Mouse (Mus musculus) adipose tissue, adult 10 weeks (tissue): Measurements from ENCODE around the gene Gm10670. TPM values are rescaled to one million over a fixed set of nuclear protein-coding genes. Genes with fewer than 3 reads are reported as not detected.

Source experiments
- polyA plus RNA-seq: library from polyadenylated mRNA; stranded (reverse); fragments of 350-450 nt; fragmentation: Illumina TruSeq; extraction: RNeasy Lipid Tissue Mini Kit (QIAGEN cat#74804); gene quantifications from one replicate; pipeline ENCODE4 v1.2.3, GENCODE M21; 2014; ENCODE audit warnings: low read depth, low replicate concordance

Gm10670 gene
- polyA plus RNA-seq: not detected

GRCm38 (mm10) chr7:20474825-20475224 lies at the start of gene Gm10670:
TSS of gene Gm10670 (minus strand) at chr7:20474925.

GRCm38 (mm10) chr7:20510434-20510833 lies 35.7 kb upstream of the Gm10670 start, which contains the start of gene Vmn1r103:
TSS of gene Vmn1r103 (minus strand) at chr7:20510534.

GRCm38 (mm10) chr7:20442493-20442892 lies 32.2 kb downstream of the Gm10670 start, which contains the start of gene Vmn1r101:
TSS of gene Vmn1r101 (minus strand) at chr7:20442593.

Other genes starting within 250 kb of the Gm10670 start
- gene Gm4498, start 241.1 kb downstream of the Gm10670 start, polyA plus RNA-seq: not detected
- gene Gm5890, start 212.1 kb downstream of the Gm10670 start, polyA plus RNA-seq: not detected
- gene Gm4133, start 140.9 kb downstream of the Gm10670 start, polyA plus RNA-seq: not detected
- gene Gm5728, start 99.5 kb downstream of the Gm10670 start, polyA plus RNA-seq: not detected
- not detected for gene Vmn1r100, start 57.0 kb downstream of the Gm10670 start, polyA plus RNA-seq
- not detected for gene Vmn1r101, start 32.3 kb downstream of the Gm10670 start, polyA plus RNA-seq
- not detected for gene Vmn1r103, start 35.6 kb upstream of the Gm10670 start, polyA plus RNA-seq
- gene Vmn1r104, start 58.9 kb upstream of the Gm10670 start, polyA plus RNA-seq: not detected
- not detected for gene Gm5726, start 70.8 kb upstream of the Gm10670 start, polyA plus RNA-seq
- gene Gm4141, start 101.3 kb upstream of the Gm10670 start, polyA plus RNA-seq: not detected
- not detected for gene Gm4513, start 124.1 kb upstream of the Gm10670 start, polyA plus RNA-seq
- gene Vmn1r107, start 194.0 kb upstream of the Gm10670 start, polyA plus RNA-seq: not detected
- gene Vmn1r111, start 228.3 kb upstream of the Gm10670 start, polyA plus RNA-seq: not detected